Mouse (Mus musculus) right cerebral cortex, postnatal 10 days (tissue): ENCODE data around the gene Prr22.

Source experiments
- DNase-seq, 2 experiments: peaks; one replicate each; pipeline ENCODE4 v3.0.0; 2021; ENCODE audit warnings: low spot score in 2 of 2

Gene Prr22

DNA sequence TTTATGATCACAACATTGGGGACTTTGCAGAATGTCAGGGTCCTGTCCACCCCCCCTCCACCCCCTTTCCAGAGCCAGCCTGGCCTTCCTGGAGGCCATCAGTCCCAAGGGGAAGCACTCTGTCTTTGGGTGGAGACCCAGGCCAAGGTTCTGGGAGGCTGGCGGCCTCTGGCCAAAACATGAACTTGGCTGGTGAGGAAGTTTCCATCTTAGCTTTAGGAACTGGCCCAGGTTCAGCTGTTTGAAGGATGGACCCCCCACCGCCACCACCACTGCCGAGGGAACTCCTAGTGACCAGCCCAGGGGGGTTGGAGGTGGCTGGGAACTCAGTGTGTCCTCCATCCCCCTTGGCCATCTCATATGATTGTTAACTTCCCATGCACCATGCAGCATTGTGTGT is 9.0 kb upstream of the Prr22 start:
- DNase-seq = no peak

DNA sequence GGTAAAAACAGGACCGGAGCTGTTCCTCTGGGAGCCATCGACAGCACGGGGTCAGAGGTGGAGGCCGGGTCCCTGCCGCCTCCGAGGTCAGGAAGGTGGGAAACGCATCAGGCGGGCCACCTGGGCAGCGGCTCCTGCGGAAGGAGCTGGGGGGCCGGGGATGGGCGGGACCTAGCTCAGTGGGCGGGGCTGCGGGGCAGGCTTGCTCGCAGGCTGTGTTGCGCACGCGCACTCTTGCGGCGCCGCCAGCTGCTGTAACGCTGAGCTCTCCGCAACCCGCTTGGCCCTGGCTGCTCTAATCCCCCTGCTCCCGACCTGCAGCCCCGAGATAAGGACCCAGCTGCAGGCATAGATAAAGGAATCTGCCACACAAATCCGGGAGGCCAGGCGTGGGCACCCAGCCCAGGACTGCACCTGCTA is 8.0 kb upstream of the Prr22 start:
- peak; percentile 92 to 93 for DNase-seq

DNA sequence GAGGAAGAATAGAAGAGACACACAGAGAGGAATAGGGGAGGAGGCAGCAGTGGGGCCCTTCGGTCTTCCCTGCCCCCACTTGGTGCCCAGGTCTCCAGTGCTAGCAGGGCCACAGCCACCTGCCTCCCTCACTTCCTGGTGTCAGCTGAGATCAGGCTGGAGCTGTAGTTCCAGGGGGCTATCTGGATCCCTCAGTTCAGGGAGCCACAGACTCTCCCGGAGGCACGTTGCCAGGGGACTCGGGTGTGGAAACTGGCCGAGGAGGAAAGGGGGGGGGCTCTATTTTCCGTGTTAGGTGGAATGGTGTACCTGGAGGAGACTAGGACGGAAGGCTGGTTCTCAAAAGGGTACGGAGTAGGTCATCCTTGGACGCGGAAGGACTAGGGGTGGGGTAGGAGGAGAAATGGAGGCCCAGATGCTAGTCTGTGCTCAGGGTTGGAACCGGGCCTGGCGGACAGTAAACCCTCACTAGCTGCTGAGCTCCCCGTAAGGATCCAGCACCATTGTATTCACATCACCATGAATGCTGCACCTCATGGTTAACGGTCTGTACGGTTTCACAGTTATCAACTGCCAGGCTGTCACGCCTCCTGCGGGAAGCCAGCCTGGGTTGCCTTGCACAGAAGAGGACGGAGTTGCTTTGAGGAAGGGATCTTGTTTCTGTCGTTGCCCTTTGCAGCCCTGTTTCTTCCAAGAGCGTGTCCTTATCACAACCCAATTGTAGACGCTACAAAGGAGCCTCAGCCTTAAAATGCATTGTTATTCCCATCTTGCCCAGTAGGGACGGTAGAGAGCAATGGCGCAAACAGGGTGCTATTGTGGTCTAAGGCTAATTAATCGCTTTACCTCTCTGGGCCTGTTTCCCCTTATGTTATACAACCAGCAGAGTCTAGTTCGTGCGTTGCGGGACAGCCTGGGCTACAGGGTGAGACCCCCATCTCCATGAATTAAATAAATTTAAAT is 7.0 kb upstream of the Prr22 start:
- DNase-seq = peak; percentile 63 to 72

DNA sequence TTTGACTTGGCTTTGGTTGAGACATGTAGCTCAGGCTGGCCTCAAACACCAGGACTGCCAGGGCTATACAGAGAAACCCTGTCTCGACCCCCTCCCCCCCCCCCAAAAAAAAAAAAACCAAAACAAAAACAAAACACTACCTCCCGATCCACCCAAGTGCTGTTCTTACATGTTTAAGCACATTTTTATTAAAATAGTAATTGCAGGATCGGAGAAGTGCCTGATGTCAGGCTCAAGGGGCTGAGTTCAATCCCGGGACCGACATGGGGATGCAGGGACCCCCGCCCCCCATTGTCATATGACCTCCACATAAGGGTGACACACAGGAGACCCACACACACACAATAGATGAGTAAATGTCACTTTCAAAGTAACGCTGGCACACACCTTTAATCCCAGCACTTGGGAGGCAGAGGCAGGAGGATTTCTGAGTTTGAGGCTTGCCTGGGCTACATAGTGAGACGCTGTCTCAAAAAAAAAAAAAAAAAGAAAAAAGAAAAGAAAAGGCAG is 6.3 kb upstream of the Prr22 start:
- DNase-seq = no peak

DNA sequence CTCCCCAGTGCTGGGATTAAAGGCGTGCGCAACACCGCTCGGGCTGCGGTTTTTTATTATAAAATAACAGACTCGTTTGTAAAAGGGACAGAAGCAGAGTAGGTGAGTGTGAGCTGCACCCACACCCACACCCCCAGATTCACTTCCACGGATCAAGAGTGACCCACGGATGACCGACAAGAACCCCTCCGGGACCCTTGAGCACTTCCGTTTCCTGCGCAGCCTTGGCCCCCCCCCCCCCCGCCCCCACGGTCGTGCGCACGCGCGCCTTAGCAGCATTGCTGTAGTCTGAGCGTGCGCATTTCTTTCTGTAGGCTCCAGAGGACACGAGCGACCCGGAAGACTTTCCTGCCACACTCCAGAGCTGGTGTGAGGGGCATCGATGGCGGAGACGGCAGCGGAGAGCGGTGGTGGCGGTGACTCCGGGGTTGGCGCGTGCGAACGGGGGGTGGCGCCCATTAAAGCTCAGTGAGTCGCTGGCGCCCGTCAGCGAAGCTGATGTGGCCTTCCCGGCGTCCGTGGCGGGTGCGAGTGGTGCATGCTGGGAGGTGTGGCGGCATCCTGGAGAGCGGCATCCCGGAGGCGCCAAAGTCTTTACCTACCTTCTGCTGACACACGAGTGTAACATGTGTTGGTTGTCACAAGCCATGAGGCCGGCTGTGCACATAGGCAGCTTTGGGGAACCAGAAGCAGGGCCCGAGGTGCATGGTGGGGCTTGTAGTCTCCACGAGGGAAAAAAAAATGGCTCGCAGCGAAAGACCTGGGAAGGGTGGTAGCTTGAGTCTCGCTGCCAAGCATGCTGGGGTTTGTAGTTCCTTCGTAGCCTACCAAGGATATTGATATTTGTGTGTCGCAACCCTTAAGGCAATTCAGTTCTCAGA is 5.3 kb upstream of the Prr22 start, which contains the start of gene Dus3l:
Gene Dus3l (plus strand): TSS at position 284 of the 881 bp plus-strand sequence.
- peak; percentile 91 to 94 for DNase-seq

DNA sequence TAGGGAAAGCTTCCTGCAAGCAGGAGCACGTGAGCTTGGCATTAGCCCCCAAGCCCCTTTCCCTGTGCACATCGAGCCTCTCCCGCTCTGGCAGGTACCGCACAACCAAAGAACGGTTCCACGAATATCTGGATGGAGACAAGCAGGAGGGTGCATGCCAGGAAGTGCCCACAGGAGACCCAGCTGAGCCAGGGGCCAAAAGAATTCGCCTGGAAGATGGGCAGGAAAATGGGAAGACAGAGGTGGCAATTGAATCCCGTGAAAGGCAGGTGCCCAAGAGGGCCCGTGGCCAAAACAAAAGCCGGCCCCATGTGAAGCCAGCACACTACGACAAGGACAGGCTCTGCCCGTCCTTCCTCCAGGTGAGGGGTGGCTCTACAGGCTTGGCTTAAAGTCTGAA is 4.6 kb upstream of the Prr22 start:
- DNase-seq = peak in 1 of 2 experiments; percentile 61

DNA sequence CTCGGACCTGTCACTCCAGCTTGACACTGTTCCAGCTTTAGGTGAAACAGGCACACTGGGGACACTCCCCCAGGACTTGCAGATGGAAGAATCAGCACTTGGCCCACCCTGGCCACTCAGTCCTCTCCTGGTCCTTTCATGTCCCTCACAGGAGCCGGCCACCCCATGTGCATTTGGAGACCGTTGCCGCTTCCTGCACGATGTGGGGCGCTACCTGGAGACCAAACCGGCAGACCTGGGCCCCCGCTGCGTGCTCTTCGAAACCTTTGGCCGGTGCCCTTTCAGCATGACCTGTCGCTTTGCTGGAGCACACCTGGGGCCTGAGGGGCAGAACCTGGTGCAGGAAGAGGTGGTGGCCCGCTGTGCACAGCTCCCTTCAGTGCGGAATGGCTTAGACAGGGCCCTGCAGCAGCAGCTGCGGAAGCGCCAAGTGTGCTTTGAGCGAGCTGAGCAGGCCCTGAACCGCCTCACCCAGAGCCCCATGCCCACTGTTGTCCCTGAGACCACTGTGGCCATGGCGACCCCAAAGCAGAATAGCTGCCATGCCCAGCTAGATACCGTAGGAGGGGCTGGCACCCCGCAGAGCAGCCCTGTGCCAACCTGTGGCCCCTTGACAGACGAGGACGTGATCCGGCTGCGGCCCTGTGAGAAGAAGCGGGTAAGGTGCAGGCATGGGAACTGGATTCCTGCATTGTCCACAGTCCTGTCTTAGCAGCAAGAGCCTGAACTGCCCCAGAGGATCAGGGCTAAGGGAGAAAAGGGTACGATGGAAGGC is 3.2 kb upstream of the Prr22 start:
- DNase-seq = peak in 1 of 2 experiments; percentile 46

DNA sequence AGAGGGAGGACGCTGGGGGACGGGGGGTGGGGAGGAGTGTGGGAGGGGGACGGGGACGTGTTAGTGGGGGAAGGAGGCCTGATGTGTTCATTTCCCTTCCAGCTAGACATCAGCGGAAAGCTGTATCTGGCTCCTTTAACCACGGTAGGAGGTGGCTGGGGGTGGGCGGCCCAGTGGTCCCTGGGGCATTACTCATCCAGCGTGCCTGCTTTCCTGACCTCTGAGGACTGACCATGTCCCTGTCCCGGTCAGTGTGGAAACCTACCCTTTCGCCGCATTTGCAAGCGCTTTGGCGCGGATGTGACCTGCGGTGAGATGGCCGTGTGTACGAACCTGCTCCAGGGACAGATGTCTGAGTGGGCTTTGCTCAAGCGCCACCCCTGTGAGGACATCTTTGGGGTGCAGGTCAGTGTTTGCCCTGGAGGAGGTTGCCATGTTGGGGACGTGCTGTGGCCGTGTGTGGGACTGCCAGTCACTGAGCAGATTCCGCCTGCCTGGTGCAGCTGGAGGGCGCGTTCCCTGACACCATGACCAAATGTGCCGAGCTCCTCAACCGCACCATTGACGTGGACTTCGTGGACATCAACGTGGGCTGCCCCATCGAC is 2.4 kb upstream of the Prr22 start:
- no peak for DNase-seq

DNA sequence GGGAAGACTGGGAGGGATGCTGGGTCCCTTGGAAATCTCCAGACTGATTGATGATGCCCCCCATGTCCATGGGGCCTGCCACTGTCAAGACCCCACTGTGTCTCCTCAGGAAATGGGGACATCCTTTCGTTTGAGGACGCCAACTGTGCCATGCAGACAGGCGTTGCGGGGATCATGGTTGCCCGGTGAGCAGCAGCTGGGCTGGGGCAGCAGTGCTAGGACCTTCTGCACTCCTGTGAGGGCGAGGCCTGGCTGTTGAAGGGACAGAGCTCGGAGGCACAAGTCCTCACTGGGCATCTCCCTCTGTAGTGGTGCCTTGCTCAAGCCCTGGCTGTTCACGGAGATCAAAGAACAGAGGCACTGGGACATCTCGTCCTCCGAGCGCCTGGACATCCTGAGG is 1.1 kb upstream of the Prr22 start:
- no peak for DNase-seq

DNA sequence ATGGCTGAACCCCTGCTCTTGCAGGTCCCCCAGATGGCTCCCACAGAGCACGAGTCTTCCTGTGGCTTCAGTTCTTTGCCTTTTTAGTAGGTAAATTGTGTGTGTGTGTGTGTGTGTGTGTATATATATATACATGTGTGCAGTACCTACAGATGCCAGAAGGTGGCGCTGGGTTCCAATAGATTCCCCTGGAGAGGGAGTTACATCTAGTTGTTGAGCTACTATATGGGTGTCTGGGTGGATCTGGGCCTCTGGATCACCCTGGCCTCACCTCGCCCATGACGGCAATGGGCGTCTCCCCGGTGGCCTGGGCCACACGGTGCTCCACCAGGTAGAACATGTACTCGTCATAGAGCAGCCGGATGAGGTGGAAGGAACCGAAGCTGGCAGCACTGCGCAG is 7.5 kb downstream of the Prr22 start:
- no peak for DNase-seq

DNA sequence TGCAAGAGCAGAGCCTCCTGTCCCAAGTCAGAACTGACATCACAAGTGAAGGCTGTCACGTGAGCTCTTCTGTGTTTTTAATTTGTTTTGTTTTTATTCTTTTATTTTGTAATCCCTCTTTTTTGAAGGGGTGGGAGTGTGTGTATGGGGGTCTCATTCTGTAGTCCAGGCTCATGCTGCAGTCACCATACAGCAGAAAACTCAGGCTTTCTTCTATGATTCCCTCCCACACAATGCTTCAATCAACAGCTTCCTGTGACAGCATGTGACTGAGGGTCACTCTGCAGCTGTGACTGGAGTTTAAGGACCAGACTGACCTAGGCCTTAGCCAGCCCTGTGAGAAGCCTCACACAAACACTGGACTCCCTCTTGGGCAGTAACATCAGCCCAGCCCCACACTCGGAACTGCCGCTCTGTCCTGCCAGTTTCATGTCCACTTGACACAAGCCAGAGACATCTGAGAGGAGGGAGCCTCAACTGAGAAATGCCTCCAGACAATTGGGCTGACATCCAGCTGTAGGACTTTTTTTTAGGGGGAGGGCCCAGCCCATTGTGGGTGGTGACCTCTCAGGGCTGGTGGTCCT is 8.8 kb downstream of the Prr22 start:
- no peak for DNase-seq

DNA sequence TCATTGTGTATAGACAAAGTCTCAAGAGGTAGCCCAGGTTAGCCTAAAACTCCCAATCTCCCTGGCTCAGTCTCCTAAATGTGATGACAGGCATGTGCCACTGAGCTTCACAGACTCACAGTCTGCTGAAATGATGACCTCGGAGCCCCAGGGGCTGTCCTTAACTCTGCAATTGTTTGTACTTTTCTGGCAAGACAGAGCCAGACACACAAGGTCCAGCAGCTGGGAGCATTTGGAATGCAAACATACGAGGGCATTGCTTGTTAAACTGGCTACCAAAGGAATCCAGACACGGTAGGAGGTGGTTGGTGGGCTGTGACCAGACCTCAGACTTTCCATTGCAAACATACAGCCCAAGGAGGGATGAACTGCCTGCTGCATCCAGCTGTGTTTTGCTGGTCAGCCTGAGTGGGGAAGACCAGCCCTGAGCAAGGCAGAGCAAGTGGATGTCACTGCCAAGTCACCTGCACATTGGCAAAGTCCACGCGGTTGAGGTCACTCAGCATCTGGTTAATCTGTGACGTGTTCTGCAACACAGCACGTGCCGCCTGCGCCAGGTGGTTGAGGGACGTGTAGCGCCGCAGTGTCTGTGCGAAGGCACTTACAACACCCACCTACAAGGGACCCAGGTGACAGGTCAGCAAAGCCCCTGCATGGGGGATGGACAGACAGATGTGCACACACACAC is 10.4 kb downstream of the Prr22 start:
- no peak for DNase-seq

DNA sequence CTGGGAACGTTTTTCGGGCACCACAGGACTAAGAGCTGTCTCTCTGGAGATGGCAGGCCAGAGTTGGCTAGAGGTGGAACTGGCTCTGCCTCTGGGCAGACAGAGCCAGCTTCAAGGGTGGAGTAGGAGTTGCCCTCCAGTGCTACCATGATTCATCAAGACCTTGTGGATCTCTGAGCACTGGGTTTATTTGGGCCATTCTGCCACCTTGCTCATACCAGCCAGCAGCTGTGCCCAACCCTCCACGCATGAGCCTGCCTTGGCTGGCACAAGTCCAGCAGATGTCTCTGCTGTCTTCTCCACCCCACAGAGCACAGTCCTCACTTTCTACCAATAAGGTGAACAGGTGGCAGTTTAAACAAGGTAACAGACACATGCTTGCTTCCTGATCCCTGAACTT is 18.8 kb downstream of the Prr22 start:
- DNase-seq = no peak

DNA sequence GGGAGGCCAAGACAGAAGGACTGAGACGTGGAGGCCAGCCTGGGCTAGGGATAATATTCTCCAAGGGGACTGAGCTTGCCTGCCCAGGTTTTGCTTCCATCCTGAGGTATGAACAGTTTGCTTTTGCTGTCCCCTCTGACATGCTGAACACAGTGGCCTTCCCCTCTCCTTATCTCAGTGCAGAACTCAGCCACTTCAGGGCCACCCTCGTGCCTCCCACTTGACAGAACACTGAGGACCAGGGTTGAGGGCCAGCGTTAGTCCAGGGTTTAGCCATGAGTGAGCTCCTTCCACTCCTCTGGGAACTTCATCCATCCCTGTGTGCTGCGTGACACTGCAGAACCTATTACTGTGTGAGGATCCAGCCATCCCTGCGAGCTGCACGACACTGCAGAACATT is 19.2 kb downstream of the Prr22 start:
- DNase-seq = no peak

DNA sequence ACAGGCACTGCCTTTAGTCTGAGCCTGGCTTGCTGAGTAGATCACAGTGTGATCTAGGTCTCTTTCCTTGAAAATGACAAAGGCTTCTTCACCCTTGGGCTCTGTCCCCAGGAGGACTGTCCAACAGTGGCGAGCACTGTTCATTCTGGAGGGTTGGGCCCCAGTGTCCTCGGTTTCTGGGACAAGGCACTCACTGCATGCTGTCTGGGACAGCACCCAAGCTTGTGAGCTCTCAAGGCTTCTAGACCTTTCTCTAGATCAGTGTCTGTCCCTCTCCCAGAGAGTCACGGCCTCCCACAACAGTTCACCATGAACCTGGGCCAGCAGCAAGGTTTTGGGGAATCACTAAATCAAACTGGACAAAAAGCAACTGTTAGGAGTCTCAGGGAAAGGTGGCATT is 22.5 kb downstream of the Prr22 start:
- no peak for DNase-seq

DNA sequence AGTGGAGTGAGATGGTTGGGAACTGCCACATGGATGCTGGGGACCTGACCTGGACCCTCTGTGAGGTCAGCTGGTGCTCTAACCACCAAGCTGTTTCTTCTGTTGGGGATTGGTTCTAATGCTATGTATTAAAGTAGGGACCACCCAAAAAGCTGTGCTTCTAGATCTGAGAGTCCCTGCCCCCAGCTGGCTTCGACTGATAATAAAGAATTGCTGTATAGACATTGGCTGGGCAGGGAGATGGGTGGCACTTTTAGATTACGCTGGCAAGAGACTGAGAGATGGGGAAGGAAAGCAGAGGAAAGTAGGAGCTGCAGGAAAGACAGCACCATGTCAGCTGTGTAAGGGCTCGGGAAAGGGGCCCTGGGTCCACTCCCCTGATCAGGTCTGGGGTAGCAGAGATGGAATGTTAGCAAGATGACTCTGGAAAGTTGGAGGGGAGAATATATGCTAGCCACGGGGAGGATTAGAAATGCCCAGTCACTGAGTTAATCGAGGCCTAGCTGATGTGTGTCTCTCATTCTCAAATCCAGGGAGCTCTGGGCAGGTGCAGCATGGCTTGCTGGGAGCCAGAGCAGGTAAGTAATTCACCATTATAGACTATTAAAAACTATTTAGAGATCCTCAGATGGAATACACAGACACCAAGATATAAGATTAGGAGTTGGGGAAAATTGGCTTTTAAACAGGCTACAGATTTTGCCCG is 23.7 kb downstream of the Prr22 start:
- DNase-seq = no peak

DNA sequence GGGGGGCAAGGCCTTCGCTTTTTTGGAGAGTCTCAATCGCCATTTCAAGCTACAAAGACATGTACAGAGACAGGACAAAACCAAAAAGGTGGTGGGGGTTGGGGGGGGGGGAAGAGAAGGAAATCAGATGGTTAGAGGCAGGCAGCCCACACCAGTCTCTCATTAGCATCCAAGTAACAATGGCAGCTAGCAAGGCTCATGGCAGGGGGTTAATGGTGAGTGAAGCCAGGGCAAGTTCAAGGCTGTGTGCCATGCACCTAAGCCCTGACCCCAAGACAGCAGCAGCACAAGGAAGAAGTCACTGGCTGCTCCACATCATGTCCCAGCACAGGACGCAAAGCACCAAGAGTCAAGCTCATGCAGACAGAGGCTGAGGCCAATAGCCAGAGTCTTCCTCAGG is 29.2 kb downstream of the Prr22 start:
- DNase-seq = no peak

DNA sequence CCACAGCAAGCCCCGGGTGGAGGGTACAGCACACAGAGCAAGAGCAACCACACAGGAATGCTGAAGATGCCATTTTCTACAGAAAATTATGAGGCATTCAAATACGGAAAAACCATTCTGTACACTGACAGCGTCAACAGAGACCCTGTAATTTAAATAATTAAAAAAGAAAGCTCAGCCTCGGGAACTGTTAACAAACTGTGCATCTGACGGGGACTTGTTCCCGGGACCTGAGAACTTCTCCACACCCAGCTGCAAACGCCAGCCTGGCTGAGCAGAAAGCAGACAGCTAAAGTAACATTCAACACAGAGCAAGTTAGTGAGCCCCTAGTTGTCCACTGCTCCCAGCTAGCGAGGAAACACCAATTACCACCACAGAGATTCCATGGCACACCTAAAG is 32.0 kb downstream of the Prr22 start:
- DNase-seq = no peak

DNA sequence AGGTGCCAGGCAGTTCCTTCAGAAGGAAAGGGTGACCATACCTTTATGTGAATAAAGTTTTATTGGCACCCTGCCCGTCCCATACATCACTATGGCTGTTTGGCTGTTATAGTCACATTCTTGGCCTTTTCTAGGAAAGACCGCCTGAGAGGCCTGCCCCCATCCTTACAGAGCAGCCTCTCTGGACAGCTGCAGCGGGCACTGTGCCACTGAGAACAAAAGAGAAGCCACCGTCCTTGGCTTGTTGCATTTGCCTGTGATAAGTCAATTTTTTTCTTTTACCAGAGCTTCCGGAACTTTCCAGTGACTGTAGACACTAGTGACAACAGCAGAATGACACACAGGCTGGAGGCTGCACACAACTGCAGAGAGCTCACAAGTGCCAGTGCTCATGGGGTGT is 34.9 kb downstream of the Prr22 start:
- DNase-seq = no peak

DNA sequence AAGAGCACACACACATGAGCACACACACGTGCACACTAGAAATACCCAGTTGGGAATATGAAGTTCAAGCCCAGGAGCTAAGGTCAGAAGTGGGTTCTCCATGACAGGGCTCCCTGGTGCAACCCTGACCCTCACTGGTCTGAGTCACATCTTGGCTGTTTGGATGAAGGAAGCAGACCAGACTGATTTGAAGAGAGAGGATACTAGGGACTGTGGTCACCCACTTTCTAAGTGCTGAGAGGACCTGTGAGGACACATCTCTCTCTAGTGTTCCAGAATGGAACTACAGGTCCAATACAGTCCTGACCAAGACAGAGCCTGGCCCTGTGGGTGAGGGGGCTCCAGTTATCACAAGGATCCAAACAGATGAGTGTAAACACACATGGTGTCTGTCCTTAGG is 35.7 kb downstream of the Prr22 start:
- no peak for DNase-seq
